Mouse (Mus musculus) MEL (cell line): ENCODE data around the gene Unc119b.

Experiments
- CHD2 ChIP-seq: IDR thresholded peaks from 2 replicates; pipeline ENCODE4 v1.6.1; 2011; ENCODE audit warnings: low read length, improper control_type of control experiment
- POLR2A ChIP-seq, 2 experiments: IDR thresholded peaks; 2 replicates each; pipeline ENCODE4 v1.6.1; 2011 to 2012; ENCODE audit warnings: low read length in 2 of 2, mild to moderate bottlenecking in 2 of 2, control low read depth in 1 of 2, improper control_type of control experiment in 1 of 2, low read depth in 1 of 2, moderate library complexity in 1 of 2; ENCODE audit not compliant: control insufficient read depth in 1 of 2, insufficient read depth in 1 of 2, poor library complexity in 1 of 2
- SIN3A ChIP-seq: IDR thresholded peaks from 2 replicates; pipeline ENCODE4 v1.6.1; 2012; ENCODE audit warnings: low read length, improper control_type of control experiment, inconsistent platforms
- USF1 ChIP-seq: IDR thresholded peaks from 2 replicates; pipeline ENCODE4 v1.6.1; 2014; ENCODE audit warnings: low read depth, mild to moderate bottlenecking, inconsistent platforms, low read length, improper control_type of control experiment, moderate library complexity
- ZC3H11A ChIP-seq: IDR thresholded peaks from 2 replicates; pipeline ENCODE4 v1.6.1; 2012; ENCODE audit warnings: low read depth, mild to moderate bottlenecking, inconsistent platforms, low read length, improper control_type of control experiment

DNA sequence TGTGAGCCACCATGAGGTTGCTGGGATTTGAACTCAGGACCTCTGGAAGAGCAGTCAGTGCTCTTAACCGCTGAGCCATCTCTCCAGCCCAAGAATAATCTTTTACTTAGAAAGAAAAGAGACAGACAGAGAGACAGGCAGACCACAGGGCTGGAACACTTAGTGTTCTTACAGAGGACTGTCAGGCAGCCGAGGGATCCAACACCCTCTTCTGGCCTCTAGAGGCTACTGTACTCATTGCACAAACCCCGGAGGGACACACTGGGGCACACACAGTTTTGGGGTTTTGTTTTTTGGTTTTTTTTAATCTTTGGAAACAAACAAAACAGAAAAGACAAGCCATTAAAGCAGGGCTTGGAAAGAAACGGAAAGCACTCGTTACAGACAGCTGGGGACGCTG is 5.4 kb downstream of the Unc119b start:
- TF ChIP-seq ZC3H11A (no peak), SIN3A (no peak), USF1 (no peak), CHD2 (no peak), POLR2A (IDR thresholded peaks at IDR 0.05; ENCODE audit: control insufficient read depth in 1 of 2, insufficient read depth in 1 of 2, low read depth in 1 of 2, low read length in 2 of 2, poor library complexity in 1 of 2) (no peak)
